Mouse (Mus musculus): ENCODE data around the gene Hapln2.

GRCm38 (mm10) chr3:87980085-87980484 lies 47.3 kb downstream of the Hapln2 start:
- TF ChIP-seq CTCF (IDR thresholded peaks at IDR 0.05; ENCODE audit: low read depth) = no peak
- TF ChIP-seq EP300 (IDR thresholded peaks at IDR 0.05; ENCODE audit: low read depth) = no peak
